Mouse (Mus musculus): ENCODE measurements at regions not wholly inside any gene's neighbourhood (a gene's known extent, or its start where the extent isn't known, plus 50 kb on each side); places are given as distances from the start of the nearest gene placed in this dataset.

DNA sequence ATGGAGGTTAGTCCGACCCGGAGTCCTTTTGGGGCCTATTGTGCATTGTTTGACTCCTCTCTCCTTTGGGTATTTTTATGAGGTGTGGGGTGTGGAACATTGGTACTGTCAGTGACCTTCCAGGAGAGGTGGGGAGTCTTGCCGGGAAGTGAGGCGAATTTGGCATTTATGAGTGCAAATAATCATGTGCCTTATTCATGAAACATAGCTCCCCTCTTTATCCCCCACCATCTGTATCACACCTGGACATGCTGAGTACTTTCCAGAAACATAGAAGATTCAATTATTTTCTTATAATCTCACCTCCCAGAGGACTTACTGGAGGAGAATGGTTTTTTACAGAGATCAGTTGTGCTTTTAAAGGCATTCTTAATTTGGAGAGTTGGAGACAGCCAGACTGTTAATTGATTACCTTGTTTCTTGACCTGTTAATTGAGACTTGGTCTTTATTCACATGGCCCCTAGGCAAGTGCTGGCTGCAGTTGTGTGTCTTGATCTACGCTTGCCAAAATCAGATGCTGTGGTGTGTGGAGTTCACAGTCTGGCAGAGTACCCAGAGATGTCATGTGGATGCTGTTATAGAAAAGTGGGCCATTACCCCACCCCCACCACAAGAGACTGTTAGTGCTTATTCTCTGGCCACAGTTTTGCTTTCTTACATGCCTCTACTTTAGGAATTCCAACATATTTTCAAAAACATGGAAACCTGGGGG, 215.5 kb downstream of the Slc30a10 start:
- no peak for ATAC-seq (replicated peaks; ENCODE audit: low FRiP score)
- 81% methylated on average over 5 of the region's 5 CpGs for WGBS
- Histone ChIP-seq H3K36me3 (no peaks in the 10 kb centered on the region), H3K4me2 (no peak overlapping the region), H3K9ac (no peak overlapping the region), H3K27me3 (no peaks in the 10 kb centered on the region), H3K9me3 (replicated peaks) (no peaks in the 10 kb centered on the region), H3K4me1 (no peaks in the 10 kb centered on the region), H3K4me3 (replicated peaks) (no peak overlapping the region), H3K27ac (no peak overlapping the region)

GRCm38 (mm10) chr1:185672940-185673339, 218.3 kb downstream of the Slc30a10 start:
- Histone ChIP-seq H3K4me1 (no peaks in the 10 kb centered on the region), H3K9me3 (replicated peaks) (no peaks in the 10 kb centered on the region), H3K36me3 (no peaks in the 10 kb centered on the region), H3K4me2 (no peak overlapping the region), H3K27me3 (no peaks in the 10 kb centered on the region), H3K27ac (no peak overlapping the region), H3K4me3 (replicated peaks) (no peak overlapping the region), H3K9ac (no peak overlapping the region)
- WGBS, result 65% methylated on average over 3 of the region's 3 CpGs
- no peak for ATAC-seq (replicated peaks; ENCODE audit: low FRiP score)

- Histone ChIP-seq H3K9ac (no peak overlapping the region), H3K4me2 (no peak overlapping the region), H3K36me3 (no peaks in the 10 kb centered on the region), H3K27me3 (no peaks in the 10 kb centered on the region), H3K4me3 (replicated peaks) (no peak overlapping the region), H3K27ac (no peak overlapping the region), H3K9me3 (replicated peaks) (no peaks in the 10 kb centered on the region), H3K4me1 (no peaks in the 10 kb centered on the region)
- ATAC-seq (replicated peaks; ENCODE audit: low FRiP score), result no peak
- WGBS, result 77% methylated on average over 11 of the region's 11 CpGs
Observed at GRCm38 (mm10) chr1:185675674-185676420, 221.2 kb downstream of the Slc30a10 start.

DNA sequence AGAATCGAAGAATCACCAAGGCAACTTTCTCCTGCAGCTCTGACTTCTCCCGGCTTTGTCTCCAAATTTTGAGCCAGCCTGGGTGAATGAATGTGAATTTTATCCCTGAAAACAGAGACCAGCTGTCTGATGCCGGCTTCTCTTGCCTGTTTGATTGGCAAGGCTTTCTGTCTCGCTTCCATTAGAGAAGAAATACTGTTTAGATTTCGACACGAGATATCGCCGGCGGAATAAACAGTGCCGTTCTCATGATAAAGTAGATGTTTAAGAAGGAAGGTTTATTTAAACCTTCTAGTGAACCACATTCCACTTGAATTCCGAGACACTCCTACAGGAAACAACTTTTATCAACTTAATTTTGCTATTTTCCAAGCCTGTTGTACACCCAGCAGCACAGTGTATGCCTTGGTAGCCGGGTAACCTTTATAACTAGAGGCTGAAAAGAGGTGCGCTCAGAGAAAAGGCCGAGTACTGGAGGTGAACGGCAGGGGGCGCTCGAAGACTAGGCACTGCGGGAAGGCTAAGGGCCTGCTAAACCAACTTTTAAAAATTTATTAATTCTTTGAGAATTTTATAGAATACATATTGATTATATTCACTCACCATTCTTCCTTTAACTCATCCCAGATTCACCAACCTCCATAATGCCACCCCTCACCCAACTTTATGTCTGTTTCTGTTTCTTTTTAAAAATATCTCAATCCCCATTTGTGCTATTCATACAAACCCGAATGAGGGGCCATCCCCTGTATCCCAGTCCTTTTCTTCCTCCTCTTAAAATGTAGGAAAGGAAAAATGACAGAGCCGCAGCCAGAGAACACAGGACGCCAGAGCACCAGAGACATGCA, 227.2 kb downstream of the Slc30a10 start:
- Histone ChIP-seq H3K4me2 (no peak overlapping the region), H3K9ac (no peak overlapping the region), H3K9me3 (replicated peaks) (no peaks in the 10 kb centered on the region), H3K4me1 (no peaks in the 10 kb centered on the region), H3K36me3 (no peaks in the 10 kb centered on the region), H3K27me3 (0 out of 2 replicates have a peak, but pooled peaks cover 3% of the 10 kb centered on the region), H3K27ac (no peak overlapping the region), H3K4me3 (replicated peaks) (no peak overlapping the region)
- 0 out of 2 replicates have a peak, but pooled peaks have one; percentile 64 for ATAC-seq (replicated peaks; ENCODE audit: low FRiP score)
- 39% methylated on average over 21 of the region's 21 CpGs for WGBS

DNA sequence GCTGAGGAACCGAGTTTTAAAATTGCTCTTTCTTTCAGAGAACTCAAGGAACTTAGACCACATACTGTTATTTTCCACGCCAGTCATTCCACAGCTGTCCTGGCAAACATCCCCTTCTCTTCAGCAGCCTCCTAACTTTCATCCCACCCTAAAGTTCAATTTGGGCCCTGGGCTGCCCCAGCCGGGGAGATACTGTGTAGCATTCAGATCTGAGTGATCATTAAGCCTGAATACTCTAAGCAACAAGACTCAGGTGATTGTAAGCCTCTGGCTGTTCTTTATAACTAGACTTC, 227.8 kb downstream of the Slc30a10 start:
- Histone ChIP-seq H3K27ac (no peak overlapping the region), H3K36me3 (no peaks in the 10 kb centered on the region), H3K4me2 (no peak overlapping the region), H3K9ac (no peak overlapping the region), H3K4me3 (replicated peaks) (no peak overlapping the region), H3K27me3 (0 out of 2 replicates have a peak, but pooled peaks cover 3% of the 10 kb centered on the region), H3K9me3 (replicated peaks) (no peaks in the 10 kb centered on the region), H3K4me1 (no peaks in the 10 kb centered on the region)
- 81% methylated on average over 3 of the region's 3 CpGs for WGBS
- no peak for ATAC-seq (replicated peaks; ENCODE audit: low FRiP score)

DNA sequence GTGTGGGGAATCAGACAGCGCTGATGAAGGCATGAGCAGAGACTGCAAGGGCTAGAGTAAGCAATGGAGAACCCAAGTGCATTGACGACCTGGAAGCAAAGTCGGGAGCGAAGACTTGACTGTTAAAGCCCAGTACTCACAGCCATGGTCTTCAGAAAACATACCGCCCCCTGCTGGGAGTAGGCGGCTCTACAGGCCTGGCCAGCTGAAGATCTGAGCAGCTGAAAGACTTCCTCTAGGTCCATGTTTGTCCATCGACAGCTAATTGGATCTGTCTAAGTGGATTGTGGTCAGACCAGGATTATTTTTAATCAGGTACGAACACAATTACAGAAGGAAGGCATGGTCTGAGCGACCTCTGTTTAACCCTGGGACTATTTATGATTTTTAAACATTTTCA, 230.0 kb downstream of the Slc30a10 start:
- no peak overlapping the region for H3K4me3 ChIP-seq (replicated peaks)
- no peak overlapping the region for H3K9ac ChIP-seq
- no peaks in the 10 kb centered on the region for H3K4me1 ChIP-seq
- H3K9me3 ChIP-seq (replicated peaks), result no peaks in the 10 kb centered on the region
- WGBS, result 82% methylated on average over 9 of the region's 9 CpGs
- H3K27ac ChIP-seq, result no peak overlapping the region
- H3K36me3 ChIP-seq, result no peaks in the 10 kb centered on the region
- H3K4me2 ChIP-seq, result no peak overlapping the region
- H3K27me3 ChIP-seq, result 0 out of 2 replicates have a peak, but pooled peaks cover 3% of the 10 kb centered on the region
- no peak for ATAC-seq (replicated peaks; ENCODE audit: low FRiP score)

DNA sequence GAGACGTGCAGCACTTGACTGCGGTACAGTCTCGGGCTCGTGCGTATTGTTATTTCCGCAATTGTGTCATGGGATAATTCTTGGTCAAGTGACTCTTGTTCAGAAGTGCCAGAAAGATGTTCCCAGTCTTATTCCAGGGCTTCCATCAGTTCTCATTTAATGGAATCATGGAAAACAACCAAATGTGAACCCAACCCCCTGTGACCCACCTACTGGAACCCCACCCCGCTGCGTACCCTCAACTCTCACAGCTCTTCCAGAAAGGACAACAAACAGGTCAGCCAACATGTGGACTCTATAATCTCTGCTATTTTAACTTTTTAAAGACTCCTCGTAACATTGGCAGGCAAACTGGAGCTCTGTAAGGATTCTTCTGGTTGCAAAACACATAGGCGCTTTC, 233.9 kb downstream of the Slc30a10 start:
- Histone ChIP-seq H3K27ac (no peak overlapping the region), H3K9ac (no peak overlapping the region), H3K4me1 (no peaks in the 10 kb centered on the region), H3K4me3 (replicated peaks) (no peak overlapping the region), H3K4me2 (no peak overlapping the region), H3K27me3 (no peaks in the 10 kb centered on the region), H3K36me3 (no peaks in the 10 kb centered on the region), H3K9me3 (replicated peaks) (no peaks in the 10 kb centered on the region)
- no peak for ATAC-seq (replicated peaks; ENCODE audit: low FRiP score)
- WGBS, result 88% methylated on average over 10 of the region's 10 CpGs

- 76% methylated on average over 2 of the region's 2 CpGs for WGBS
- H3K4me3 ChIP-seq (replicated peaks), result no peak overlapping the region
- no peak for ATAC-seq (replicated peaks; ENCODE audit: low FRiP score)
- H3K4me2 ChIP-seq, result no peak overlapping the region
- H3K36me3 ChIP-seq, result no peaks in the 10 kb centered on the region
- no peak overlapping the region for H3K9ac ChIP-seq
- no peaks in the 10 kb centered on the region for H3K9me3 ChIP-seq (replicated peaks)
- H3K4me1 ChIP-seq, result no peaks in the 10 kb centered on the region
- H3K27me3 ChIP-seq, result no peaks in the 10 kb centered on the region
- H3K27ac ChIP-seq, result no peak overlapping the region
Observed at GRCm38 (mm10) chr1:185695394-185695793, 240.7 kb downstream of the Slc30a10 start.

DNA sequence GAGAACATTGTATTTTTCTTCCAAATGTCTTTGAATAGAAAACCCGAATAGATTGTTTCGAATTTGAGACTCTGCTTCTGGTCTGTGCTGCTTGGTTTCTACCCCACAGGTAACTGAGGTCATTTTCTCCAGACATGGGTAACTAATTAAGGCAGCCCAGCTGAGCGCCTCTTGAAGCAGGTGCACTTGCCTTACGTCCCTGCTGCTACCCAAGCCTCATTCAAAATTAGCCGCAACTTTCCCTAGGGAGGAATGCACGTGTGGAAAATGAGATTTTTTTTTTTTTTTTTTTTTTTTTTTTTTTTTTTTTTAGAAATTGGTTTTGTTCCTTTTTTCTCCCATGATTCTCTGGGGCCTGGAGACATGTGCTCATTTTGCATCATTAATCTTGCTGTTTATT, 245.1 kb downstream of the Slc30a10 start:
- H3K4me1 ChIP-seq, result no peaks in the 10 kb centered on the region
- H3K4me2 ChIP-seq, result no peak overlapping the region
- no peak for ATAC-seq (replicated peaks; ENCODE audit: low FRiP score)
- H3K27ac ChIP-seq, result no peak overlapping the region
- no peaks in the 10 kb centered on the region for H3K9me3 ChIP-seq (replicated peaks)
- 75% methylated on average over 6 of the region's 6 CpGs for WGBS
- H3K36me3 ChIP-seq, result no peaks in the 10 kb centered on the region
- H3K4me3 ChIP-seq (replicated peaks), result no peak overlapping the region
- no peaks in the 10 kb centered on the region for H3K27me3 ChIP-seq
- H3K9ac ChIP-seq, result no peak overlapping the region

GRCm38 (mm10) chr1:185726324-185726723, 271.7 kb downstream of the Slc30a10 start:
- no peaks in the 10 kb centered on the region for H3K36me3 ChIP-seq
- 80% methylated on average over 2 of the region's 2 CpGs for WGBS
- no peaks in the 10 kb centered on the region for H3K4me1 ChIP-seq
- no peaks in the 10 kb centered on the region for H3K9me3 ChIP-seq (replicated peaks)
- H3K9ac ChIP-seq, result no peak overlapping the region
- H3K27me3 ChIP-seq, result no peaks in the 10 kb centered on the region
- H3K4me2 ChIP-seq, result no peak overlapping the region
- H3K4me3 ChIP-seq (replicated peaks), result no peak overlapping the region
- ATAC-seq (replicated peaks; ENCODE audit: low FRiP score), result no peak
- no peak overlapping the region for H3K27ac ChIP-seq

- no peaks in the 10 kb centered on the region for H3K27me3 ChIP-seq
- H3K36me3 ChIP-seq, result no peaks in the 10 kb centered on the region
- no peak overlapping the region for H3K27ac ChIP-seq
- no peak for ATAC-seq (replicated peaks; ENCODE audit: low FRiP score)
- no peaks in the 10 kb centered on the region for H3K4me1 ChIP-seq
- H3K9me3 ChIP-seq (replicated peaks), result no peaks in the 10 kb centered on the region
- no peak overlapping the region for H3K9ac ChIP-seq
- no peak overlapping the region for H3K4me3 ChIP-seq (replicated peaks)
- H3K4me2 ChIP-seq, result no peak overlapping the region
Observed at GRCm38 (mm10) chr1:185726811-185727210, 272.2 kb downstream of the Slc30a10 start.

DNA sequence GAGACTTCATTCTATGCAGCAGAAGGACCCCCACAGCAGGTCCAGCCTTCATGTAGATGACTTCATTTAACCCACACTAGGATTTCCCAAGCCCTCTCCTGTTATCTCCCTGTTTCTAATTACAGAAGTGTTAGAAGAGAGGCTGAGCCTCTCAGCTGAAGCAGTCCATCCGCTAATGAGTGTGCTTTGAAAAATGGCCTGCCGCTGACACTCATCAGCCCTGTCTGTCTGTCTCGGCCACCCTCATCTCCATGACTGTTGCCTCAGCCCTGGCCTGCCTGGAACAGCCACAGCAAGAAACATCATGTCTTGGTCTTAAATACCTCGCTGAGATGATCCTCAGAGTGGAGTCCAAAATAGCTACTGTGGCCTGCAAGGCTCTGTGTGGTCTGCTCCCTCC, 273.1 kb downstream of the Slc30a10 start:
- H3K27ac ChIP-seq, result no peak overlapping the region
- no peak overlapping the region for H3K9ac ChIP-seq
- no peaks in the 10 kb centered on the region for H3K9me3 ChIP-seq (replicated peaks)
- no peaks in the 10 kb centered on the region for H3K4me1 ChIP-seq
- H3K27me3 ChIP-seq, result no peaks in the 10 kb centered on the region
- no peak overlapping the region for H3K4me2 ChIP-seq
- WGBS, result 70% methylated on average over 4 of the region's 4 CpGs
- no peaks in the 10 kb centered on the region for H3K36me3 ChIP-seq
- no peak for ATAC-seq (replicated peaks; ENCODE audit: low FRiP score)
- no peak overlapping the region for H3K4me3 ChIP-seq (replicated peaks)
